Mouse (Mus musculus): ENCODE results near the gene Rph3a. TPM values are rescaled to one million over a fixed set of nuclear protein-coding genes. Genes with fewer than 3 reads are reported as not detected.

The Rph3a gene
- polyA plus RNA-seq, 1 experiment from 2014 or later, result 2.2 TPM

DNA sequence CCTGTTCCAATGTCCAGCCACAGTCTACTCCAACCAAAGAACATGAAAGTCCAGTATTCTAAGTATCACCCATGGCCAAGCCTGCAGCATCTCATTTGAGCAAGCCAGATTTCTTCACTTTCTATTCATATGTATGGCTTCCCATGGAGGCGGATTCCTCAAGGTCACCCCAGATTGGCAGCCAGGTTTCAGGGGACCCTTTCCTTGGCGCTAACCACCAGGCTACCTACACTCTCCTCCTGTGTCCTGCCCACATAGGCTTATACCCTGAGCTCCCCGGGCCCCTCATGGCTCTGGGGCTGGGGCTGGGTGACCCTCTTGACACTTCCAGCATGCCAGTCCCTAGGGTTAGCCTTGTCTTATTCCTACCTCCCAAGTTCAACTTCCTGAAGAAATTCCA, 2.3 kb downstream of the Rph3a start:
- H3K9me3 ChIP-seq, result no peaks in the 10 kb centered on the region
- no peak overlapping the region for H3K27ac ChIP-seq
- WGBS, result 77% methylated on average over 3 of the region's 3 CpGs
- DNase-seq (ENCODE audit: low spot score), result no peak
- H3K36me3 ChIP-seq, result no peaks in the 10 kb centered on the region
- peaks cover 23% of the 10 kb centered on the region for H3K4me1 ChIP-seq (replicated peaks)
- no peak overlapping the region for H3K4me3 ChIP-seq
- peaks cover 45% of the 10 kb centered on the region for H3K27me3 ChIP-seq (ENCODE audit: insufficient read depth, poor library complexity, severe bottlenecking)

DNA sequence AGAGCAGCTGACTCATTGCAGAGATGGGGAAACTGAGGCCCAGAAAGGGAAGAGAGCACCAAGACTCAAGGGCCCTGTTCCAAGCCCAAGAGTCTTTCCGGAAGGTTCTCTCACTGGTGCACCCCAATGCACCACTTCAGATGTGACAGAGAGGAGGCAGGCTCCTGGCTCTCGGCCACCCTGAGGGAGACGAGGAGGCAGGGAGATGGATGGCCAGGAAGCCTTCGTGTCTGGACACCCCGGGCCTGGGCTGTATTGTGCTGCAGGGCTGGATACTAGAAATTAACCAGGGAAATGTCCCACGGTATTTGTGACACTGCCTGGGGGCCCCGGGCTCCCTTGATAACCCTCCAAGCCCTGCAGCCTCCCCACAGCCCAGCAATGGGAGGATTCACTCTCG, 2.8 kb downstream of the Rph3a start:
- Histone ChIP-seq H3K27ac (no peak overlapping the region), H3K27me3 (ENCODE audit: insufficient read depth, poor library complexity, severe bottlenecking) (peaks cover 45% of the 10 kb centered on the region), H3K4me3 (no peak overlapping the region), H3K9me3 (no peaks in the 10 kb centered on the region), H3K4me1 (replicated peaks) (peaks cover 23% of the 10 kb centered on the region), H3K36me3 (no peaks in the 10 kb centered on the region)
- 83% methylated on average over 8 of the region's 8 CpGs for WGBS
- DNase-seq (ENCODE audit: low spot score), result no peak

DNA sequence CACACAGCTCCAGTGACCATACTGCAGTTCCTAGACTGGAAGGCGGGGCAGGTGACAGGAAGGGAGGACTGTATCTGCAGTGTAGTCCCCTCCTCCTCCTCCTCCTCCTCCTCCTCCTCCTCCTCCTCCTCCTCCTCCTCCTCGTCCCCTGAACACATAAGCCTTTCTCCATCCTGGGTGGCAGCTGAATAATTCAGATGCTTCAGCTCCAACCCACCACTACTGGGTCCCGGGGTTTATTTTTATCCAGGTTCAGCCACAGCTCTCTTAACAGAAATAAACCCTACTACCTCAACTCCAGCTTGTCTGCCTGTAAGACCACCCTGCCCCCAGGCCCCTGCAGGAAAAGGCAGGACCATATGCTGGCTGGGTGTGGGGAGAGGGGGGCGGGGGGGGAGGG, 3.7 kb downstream of the Rph3a start:
- WGBS, result 70% methylated on average over 3 of the region's 4 CpGs
- H3K9me3 ChIP-seq, result no peaks in the 10 kb centered on the region
- H3K4me3 ChIP-seq, result no peak overlapping the region
- H3K27me3 ChIP-seq (ENCODE audit: insufficient read depth, poor library complexity, severe bottlenecking), result peaks cover 45% of the 10 kb centered on the region
- H3K4me1 ChIP-seq (replicated peaks), result peaks cover 23% of the 10 kb centered on the region
- H3K27ac ChIP-seq, result no peak overlapping the region
- no peak for DNase-seq (ENCODE audit: low spot score)
- no peaks in the 10 kb centered on the region for H3K36me3 ChIP-seq

DNA sequence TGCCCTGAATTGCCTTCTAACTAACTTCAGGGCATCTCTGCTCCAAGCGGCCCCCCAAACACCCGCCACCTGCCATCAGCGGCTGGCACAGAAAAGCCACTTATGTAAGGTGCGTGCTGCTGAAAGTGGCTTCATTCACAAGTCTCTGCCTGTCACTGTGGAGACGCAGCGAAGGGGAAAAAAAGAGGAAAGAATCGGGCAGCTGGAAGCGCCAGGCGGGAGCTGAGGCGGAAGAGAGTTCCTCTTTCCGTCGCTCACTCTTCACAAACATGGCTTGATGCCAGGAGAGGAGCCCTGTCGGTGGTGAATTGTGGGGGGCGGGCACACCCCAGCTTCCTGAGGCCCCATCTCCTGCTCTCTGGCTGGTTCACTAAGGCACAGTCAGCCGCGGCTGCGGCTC, 6.1 kb downstream of the Rph3a start:
- WGBS, result 41% methylated on average over 17 of the region's 17 CpGs
- no peak overlapping the region for H3K27ac ChIP-seq
- H3K36me3 ChIP-seq, result no peaks in the 10 kb centered on the region
- H3K9me3 ChIP-seq, result no peaks in the 10 kb centered on the region
- H3K4me1 ChIP-seq (replicated peaks), result peaks cover 14% of the 10 kb centered on the region
- DNase-seq (ENCODE audit: low spot score), result no peak
- no peak overlapping the region for H3K4me3 ChIP-seq
- H3K27me3 ChIP-seq (ENCODE audit: insufficient read depth, poor library complexity, severe bottlenecking), result peaks cover 29% of the 10 kb centered on the region

DNA sequence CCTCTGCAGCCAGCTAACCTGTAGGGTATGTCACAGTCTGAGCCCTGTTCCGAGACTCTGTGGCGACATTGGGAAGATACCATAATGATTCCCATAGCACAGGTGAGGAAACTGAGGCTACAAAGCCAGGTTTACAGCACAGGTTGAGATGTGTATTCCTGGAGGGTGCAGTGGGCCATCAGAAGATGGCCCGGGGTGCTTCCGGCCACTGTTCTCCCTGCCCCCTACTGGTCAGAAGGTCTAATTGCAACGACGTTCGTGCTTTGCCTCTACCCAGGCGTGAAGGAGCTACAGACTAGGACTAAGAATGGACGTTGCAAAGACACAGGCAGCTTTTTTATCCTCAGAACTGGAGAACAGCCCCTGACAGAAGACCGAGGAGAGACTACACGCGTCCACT, 10.3 kb downstream of the Rph3a start:
- H3K36me3 ChIP-seq, result no peaks in the 10 kb centered on the region
- H3K27me3 ChIP-seq (ENCODE audit: insufficient read depth, poor library complexity, severe bottlenecking), result peaks cover 5% of the 10 kb centered on the region
- DNase-seq (ENCODE audit: low spot score), result no peak
- H3K9me3 ChIP-seq, result no peaks in the 10 kb centered on the region
- peaks cover 8% of the 10 kb centered on the region for H3K4me1 ChIP-seq (replicated peaks)
- WGBS, result 38% methylated on average over 12 of the region's 12 CpGs
- no peak overlapping the region for H3K4me3 ChIP-seq
- no peak overlapping the region for H3K27ac ChIP-seq

DNA sequence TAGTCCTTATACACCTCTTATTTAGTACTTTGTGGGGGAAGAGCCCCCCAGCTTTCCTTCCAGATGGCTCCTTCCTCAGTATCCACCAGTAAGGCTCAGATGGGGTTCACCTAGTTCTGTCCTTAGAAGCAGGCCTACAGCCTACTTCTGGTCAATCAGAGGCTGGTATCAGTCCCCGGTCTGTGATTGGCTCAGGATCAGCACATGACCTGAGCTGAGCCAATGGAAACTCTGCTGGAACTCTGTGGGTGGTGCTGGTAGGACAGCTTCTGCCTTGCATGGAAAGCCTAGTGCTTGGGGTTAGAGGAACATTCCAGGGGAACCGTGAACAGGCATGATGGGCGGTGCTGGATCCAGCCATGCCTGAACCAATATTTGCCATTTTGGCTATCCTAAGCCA, 21.5 kb downstream of the Rph3a start:
- Histone ChIP-seq H3K36me3 (no peaks in the 10 kb centered on the region), H3K9me3 (no peaks in the 10 kb centered on the region), H3K4me1 (replicated peaks) (no peaks in the 10 kb centered on the region), H3K4me3 (no peak overlapping the region), H3K27ac (no peak overlapping the region), H3K27me3 (ENCODE audit: insufficient read depth, poor library complexity, severe bottlenecking) (no peaks in the 10 kb centered on the region)
- WGBS, result 86% methylated on average over 3 of the region's 3 CpGs
- DNase-seq (ENCODE audit: low spot score), result no peak

DNA sequence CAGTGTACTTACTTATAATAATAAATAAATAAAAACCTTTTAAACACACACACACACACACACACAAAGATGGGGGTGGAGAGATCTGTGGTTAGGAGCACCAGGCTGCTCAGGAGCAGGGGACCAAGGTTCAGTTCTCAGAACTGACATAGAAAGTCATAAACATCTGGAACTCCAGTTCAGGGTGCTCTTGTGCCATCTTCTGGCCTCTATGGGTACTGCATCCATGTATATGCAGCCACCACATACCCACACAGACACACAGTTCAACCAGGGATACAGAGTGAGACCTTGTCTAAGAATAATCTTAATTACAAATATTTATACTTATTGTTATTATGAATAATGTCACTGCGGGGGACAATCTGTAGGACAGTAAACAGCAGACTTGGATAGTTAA, 26.9 kb downstream of the Rph3a start:
- WGBS, result 82% methylated on average over 1 of the region's 1 CpGs

DNA sequence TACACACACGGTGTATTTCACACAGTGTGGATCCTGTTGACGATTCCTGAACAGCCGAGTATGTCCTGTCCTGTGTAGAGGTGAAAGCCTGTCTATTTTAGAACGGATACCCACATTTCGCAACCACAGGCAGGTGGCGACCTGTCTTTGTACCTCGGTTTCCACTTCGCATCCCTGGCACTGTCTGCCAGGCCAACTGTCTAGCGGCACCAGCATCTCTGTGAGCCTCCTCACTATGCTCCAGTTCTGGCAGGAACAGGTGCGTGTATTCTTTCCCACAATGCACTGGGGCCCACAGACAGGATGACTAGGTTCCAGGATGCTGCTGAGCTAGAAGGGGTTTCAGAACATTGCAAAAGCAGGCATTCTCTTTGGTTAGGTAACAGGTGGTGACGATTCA, 28.7 kb downstream of the Rph3a start:
- WGBS, result 93% methylated on average over 11 of the region's 11 CpGs
- no peak overlapping the region for H3K27ac ChIP-seq
- no peak for DNase-seq (ENCODE audit: low spot score)
- H3K36me3 ChIP-seq, result no peaks in the 10 kb centered on the region
- no peaks in the 10 kb centered on the region for H3K4me1 ChIP-seq (replicated peaks)
- peaks cover 10% of the 10 kb centered on the region for H3K9me3 ChIP-seq
- H3K27me3 ChIP-seq (ENCODE audit: insufficient read depth, poor library complexity, severe bottlenecking), result no peaks in the 10 kb centered on the region
- H3K4me3 ChIP-seq, result no peak overlapping the region

More for the DNA sequence above, 26.9 kb downstream of the Rph3a start:
- Histone ChIP-seq H3K36me3 (no peaks in the 10 kb centered on the region), H3K9me3 (peaks cover 10% of the 10 kb centered on the region), H3K4me3 (no peak overlapping the region), H3K27me3 (ENCODE audit: insufficient read depth, poor library complexity, severe bottlenecking) (no peaks in the 10 kb centered on the region), H3K4me1 (replicated peaks) (no peaks in the 10 kb centered on the region), H3K27ac (no peak overlapping the region)
- DNase-seq (ENCODE audit: low spot score), result no peak

DNA sequence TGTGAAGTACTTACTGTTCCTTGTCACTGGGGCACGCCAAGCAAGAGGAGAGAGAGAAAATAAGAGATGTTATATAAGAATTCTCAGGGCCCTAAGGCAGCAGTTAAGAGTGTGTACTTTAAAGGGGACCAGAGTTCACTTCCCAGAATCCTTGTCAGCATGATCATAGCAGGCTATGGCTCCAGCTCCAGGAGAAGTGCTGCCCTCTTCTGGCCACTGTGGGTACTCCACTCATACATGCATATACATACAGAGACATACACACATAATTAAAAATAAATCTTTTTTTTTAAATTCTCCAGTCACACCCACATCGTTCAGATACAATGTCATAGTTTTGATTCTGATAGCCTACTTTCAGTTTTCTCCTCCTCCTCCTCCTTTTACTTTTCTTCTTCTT, 29.8 kb downstream of the Rph3a start:
- no peak for DNase-seq (ENCODE audit: low spot score)
- H3K36me3 ChIP-seq, result no peaks in the 10 kb centered on the region

DNA sequence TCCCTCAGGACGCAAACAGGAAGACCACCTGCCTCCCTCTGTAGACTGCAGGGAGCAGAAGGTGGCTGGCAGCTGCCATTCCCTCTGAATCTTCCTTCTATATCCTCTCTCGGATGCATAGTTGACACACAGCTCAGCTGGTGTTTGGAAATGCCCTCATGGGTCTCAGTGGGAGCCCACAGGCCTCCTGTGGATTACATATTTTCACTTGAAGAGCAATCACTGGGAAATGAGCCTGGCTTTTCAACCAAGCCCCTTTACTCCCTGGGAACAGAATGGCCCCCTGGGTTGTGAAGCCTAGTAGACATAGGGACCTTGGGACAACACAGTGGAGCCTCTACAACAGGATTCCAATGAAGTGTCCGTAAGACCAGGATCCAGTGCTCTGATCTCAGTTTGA, 33.8 kb downstream of the Rph3a start:
- H3K27me3 ChIP-seq (ENCODE audit: insufficient read depth, poor library complexity, severe bottlenecking), result no peaks in the 10 kb centered on the region
- H3K4me3 ChIP-seq, result no peak overlapping the region
- 37% methylated on average over 3 of the region's 3 CpGs for WGBS
- DNase-seq (ENCODE audit: low spot score), result no peak
- H3K4me1 ChIP-seq (replicated peaks), result no peaks in the 10 kb centered on the region
- no peaks in the 10 kb centered on the region for H3K36me3 ChIP-seq
- no peak overlapping the region for H3K27ac ChIP-seq
- peaks cover 10% of the 10 kb centered on the region; the same call in 1 of the 2 replicates for H3K9me3 ChIP-seq

More for the DNA sequence above, 29.8 kb downstream of the Rph3a start:
- Histone ChIP-seq H3K4me3 (no peak overlapping the region), H3K9me3 (peaks cover 10% of the 10 kb centered on the region), H3K4me1 (replicated peaks) (no peaks in the 10 kb centered on the region), H3K27me3 (ENCODE audit: insufficient read depth, poor library complexity, severe bottlenecking) (no peaks in the 10 kb centered on the region), H3K27ac (no peak overlapping the region)
- WGBS, result 84% methylated on average over 2 of the region's 2 CpGs

DNA sequence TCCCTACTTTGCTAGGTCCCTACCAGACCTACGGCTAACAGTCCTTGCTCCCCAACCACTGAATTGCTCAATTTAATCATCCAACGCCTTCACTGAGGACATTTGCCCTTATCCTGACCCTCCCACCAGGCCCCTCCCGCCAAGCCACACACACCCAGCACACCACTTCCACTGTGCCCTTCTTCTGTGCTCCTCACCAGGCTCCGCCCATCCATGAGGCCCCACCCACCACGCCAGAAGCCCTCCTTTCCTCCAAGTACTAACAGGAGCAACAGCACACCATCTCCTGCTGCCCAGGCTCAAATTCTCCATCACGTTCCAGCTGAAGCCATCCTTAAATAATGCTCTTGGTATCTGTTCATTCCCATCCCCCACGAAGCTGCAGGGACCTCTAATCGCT, 35.4 kb downstream of the Rph3a start:
- Histone ChIP-seq H3K27me3 (ENCODE audit: insufficient read depth, poor library complexity, severe bottlenecking) (no peaks in the 10 kb centered on the region), H3K4me1 (replicated peaks) (no peaks in the 10 kb centered on the region), H3K9me3 (no peaks in the 10 kb centered on the region), H3K36me3 (no peaks in the 10 kb centered on the region), H3K4me3 (no peak overlapping the region), H3K27ac (no peak overlapping the region)
- DNase-seq (ENCODE audit: low spot score), result no peak
- 60% methylated on average over 8 of the region's 8 CpGs for WGBS

DNA sequence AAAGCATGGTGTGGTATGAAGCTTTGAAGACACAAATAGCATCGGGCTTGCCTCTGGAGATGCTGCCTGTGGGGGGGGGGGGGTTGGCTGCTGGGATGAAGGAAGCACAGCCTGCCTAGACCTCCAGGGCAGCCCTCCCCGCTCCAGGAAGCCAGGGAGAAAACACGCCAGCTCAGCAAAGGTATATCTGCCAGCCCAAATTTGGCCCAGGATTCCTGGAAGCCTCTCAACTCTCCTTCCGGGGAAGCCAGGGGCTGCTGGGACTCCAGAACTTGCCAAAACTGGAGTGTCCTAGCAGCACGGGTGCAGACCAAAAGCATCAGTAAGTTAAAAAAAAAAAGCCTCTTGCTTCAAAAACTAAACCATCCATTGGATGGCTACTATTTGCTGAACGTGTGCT, 37.6 kb downstream of the Rph3a start:
- DNase-seq (ENCODE audit: low spot score), result no peak
- Histone ChIP-seq H3K4me1 (replicated peaks) (no peaks in the 10 kb centered on the region), H3K27ac (no peak overlapping the region), H3K4me3 (no peak overlapping the region), H3K36me3 (no peaks in the 10 kb centered on the region), H3K27me3 (ENCODE audit: insufficient read depth, poor library complexity, severe bottlenecking) (no peaks in the 10 kb centered on the region), H3K9me3 (no peaks in the 10 kb centered on the region)
- WGBS, result 82% methylated on average over 6 of the region's 6 CpGs

DNA sequence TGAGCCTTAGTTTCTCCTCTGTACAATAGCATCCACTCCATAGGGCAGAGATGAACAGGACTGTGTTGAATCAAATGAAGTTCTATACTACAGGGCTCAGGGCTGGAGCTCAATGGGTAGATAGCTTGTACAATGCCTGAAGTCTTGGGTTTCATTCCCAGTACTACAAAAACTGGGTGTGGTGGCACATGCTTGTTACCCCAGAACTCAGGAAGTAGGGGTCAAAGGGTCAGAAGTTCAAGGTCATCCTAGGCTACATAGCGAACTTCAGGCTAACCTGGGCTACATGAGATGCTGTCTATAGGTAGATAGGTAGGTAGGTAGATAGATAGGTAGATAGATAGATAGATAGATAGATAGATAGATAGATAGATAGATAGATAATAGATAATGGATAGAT, 38.6 kb downstream of the Rph3a start:
- Histone ChIP-seq H3K27ac (no peak overlapping the region), H3K27me3 (ENCODE audit: insufficient read depth, poor library complexity, severe bottlenecking) (no peaks in the 10 kb centered on the region), H3K36me3 (no peaks in the 10 kb centered on the region), H3K4me1 (replicated peaks) (no peaks in the 10 kb centered on the region), H3K4me3 (no peak overlapping the region), H3K9me3 (no peaks in the 10 kb centered on the region)
- no peak for DNase-seq (ENCODE audit: low spot score)
- WGBS, result 86% methylated on average over 1 of the region's 1 CpGs

DNA sequence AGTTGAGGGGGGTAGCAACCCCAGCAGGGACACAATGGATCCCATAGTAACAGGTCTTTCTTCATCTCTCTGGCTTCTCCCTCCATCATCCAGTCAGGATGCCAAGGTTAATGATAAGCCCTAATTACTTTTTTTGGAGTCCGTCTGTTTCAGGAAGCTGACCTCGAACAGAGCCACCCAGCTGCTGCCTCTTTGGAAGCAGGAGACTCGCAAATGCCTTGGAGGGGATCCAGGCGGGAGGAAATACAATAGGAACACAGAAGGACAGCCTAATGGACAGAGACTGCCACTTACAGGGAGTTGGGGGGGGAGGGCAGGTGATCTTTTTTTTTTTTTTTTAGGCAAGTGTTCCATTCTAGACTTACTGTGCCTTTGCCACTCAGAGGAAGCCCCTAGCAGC, 40.2 kb downstream of the Rph3a start:
- no peaks in the 10 kb centered on the region for H3K9me3 ChIP-seq
- 44% methylated on average over 4 of the region's 4 CpGs for WGBS
- H3K27ac ChIP-seq, result no peak overlapping the region
- H3K27me3 ChIP-seq (ENCODE audit: insufficient read depth, poor library complexity, severe bottlenecking), result no peaks in the 10 kb centered on the region
- H3K4me3 ChIP-seq, result no peak overlapping the region
- no peak for DNase-seq (ENCODE audit: low spot score)
- H3K36me3 ChIP-seq, result no peaks in the 10 kb centered on the region
- H3K4me1 ChIP-seq (replicated peaks), result no peaks in the 10 kb centered on the region

All from hindbrain, embryonic 10.5 days (tissue).